In genomic region chr11:121064197-121064596, GRCm38 (mm10) we compare ENCODE assay signal across 17 mouse cellular contexts. TPM values are rescaled to one million over a fixed set of nuclear protein-coding genes. Genes with fewer than 3 reads are reported as not detected.
DNase-seq lines count a peak whose midpoint lies in the region; ATAC-seq and TF ChIP-seq lines count a peak whose summit lies in the region.
"Had no signal": no experiment of that assay in that cellular context is flagged by ENCODE, and none has a peak within 500 bp of the region (broad histone marks: within the 10 kb centered on the region; RNA-seq: fewer than 3 reads in every experiment).

No protein-coding gene starts in this region.

- WGBS in liver, embryonic 16.5 days (ENCODE audit: insufficient replicate concordance): 64% methylated on average over 3 of the region's 3 CpGs
- WGBS in liver, embryonic 11.5 days: 68% methylated on average over 3 of the region's 3 CpGs
- WGBS in liver, postnatal 0 days (ENCODE audit: insufficient replicate concordance): 62% methylated on average over 3 of the region's 3 CpGs

- no peaks in the 10 kb centered on the region for H3K36me3 ChIP-seq in liver, embryonic 16.5 days (ENCODE audit: control insufficient read depth, insufficient read depth)
- H3K36me3 ChIP-seq in liver, embryonic 11.5 days (ENCODE audit: control insufficient read depth, insufficient read depth, low read length): no peaks in the 10 kb centered on the region
- no peaks in the 10 kb centered on the region for H3K36me3 ChIP-seq in liver, postnatal 0 days (replicated peaks; ENCODE audit: insufficient read depth, low read length)
- H3K36me3 ChIP-seq: embryonic facial prominence, embryonic 15.5 days; heart, embryonic 12.5 days; limb, embryonic 10.5 days; neural tube, embryonic 13.5 days had no signal

- H3K9me3 ChIP-seq in liver, embryonic 16.5 days (replicated peaks; ENCODE audit: control insufficient read depth, low read length): no peaks in the 10 kb centered on the region
- no peaks in the 10 kb centered on the region for H3K9me3 ChIP-seq in liver, embryonic 11.5 days (ENCODE audit: control insufficient read depth, low read length)
- no peaks in the 10 kb centered on the region for H3K9me3 ChIP-seq in liver, postnatal 0 days (ENCODE audit: low read length)
- H3K9me3 ChIP-seq: embryonic facial prominence, embryonic 15.5 days; heart, embryonic 12.5 days; limb, embryonic 10.5 days; neural tube, embryonic 13.5 days had no signal

- H3K4me2 ChIP-seq in liver, embryonic 16.5 days (ENCODE audit: low read depth, low read length): no peak overlapping the region
- no peak overlapping the region for H3K4me2 ChIP-seq in liver, embryonic 11.5 days
- H3K4me2 ChIP-seq in liver, postnatal 0 days (ENCODE audit: low read depth, low read length): no peak overlapping the region; the same call in 1 of the 2 replicates
- H3K4me2 ChIP-seq: embryonic facial prominence, embryonic 15.5 days; heart, embryonic 12.5 days; neural tube, embryonic 13.5 days had no signal

- 0 out of 2 replicates have a peak overlapping the region, but pooled peaks have one; percentile 4 for H3K27ac ChIP-seq in gastrocnemius, adult 2 months
- no peak overlapping the region for H3K27ac ChIP-seq in liver, embryonic 16.5 days (ENCODE audit: low read length)
- no peak overlapping the region for H3K27ac ChIP-seq in liver, embryonic 11.5 days (ENCODE audit: low read depth, low read length)
- H3K27ac ChIP-seq in liver, postnatal 0 days (ENCODE audit: low read depth): no peak overlapping the region
- H3K27ac ChIP-seq: embryonic facial prominence, embryonic 15.5 days; limb, embryonic 10.5 days; neural tube, embryonic 13.5 days had no signal

- CTCF ChIA-PET in Patski (lab: Charles Lee): interaction anchor here (1.0 to 4.3 kb wide), 5 partner anchors 8 to 138 kb away, joined by 3 to 22 read pairs (median 3); no protein-coding TSS in a partner anchor

- in situ Hi-C loops in Patski (cut with MboI; ENCODE audit: low pct_unique_long_range_greater_than_20kb): loop anchor here (5.0 kb wide), 2 partner anchors 68 to 138 kb away; partner anchors contain the start of genes Hexdc and Ogfod3

- H3K4me3 ChIP-seq in gastrocnemius, adult 2 months: peak overlapping the region; percentile 30
- H3K4me3 ChIP-seq in liver, embryonic 16.5 days (ENCODE audit: low read depth, low read length): no peak overlapping the region
- H3K4me3 ChIP-seq in liver, embryonic 11.5 days (ENCODE audit: low read depth, low read length): no peak overlapping the region
- H3K4me3 ChIP-seq in liver, postnatal 0 days (ENCODE audit: low read depth, low read length): no peak overlapping the region
- H3K4me3 ChIP-seq: embryonic facial prominence, embryonic 15.5 days; heart, embryonic 12.5 days; limb, embryonic 10.5 days; neural tube, embryonic 13.5 days had no signal

- intact Hi-C loops in gastrocnemius, adult 2 months (cut with DNase I): no loop called here
- intact Hi-C loops in heart, postnatal 25 days (cut with DNase I): loop anchor here (5.0 kb wide), 2 partner anchors 58 to 138 kb away; partner anchors contain the start of genes Hexdc and Ogfod3

- TF ChIP-seq EP300 in liver, postnatal 0 days (IDR thresholded peaks at IDR 0.05; ENCODE audit: low read depth): no peak

- no peak for DNase-seq in gastrocnemius, adult 2 months
- DNase-seq in gastrocnemius, postnatal 25 days: no peak
- no peak for DNase-seq in liver, embryonic 11.5 days (ENCODE audit: low spot score)
- DNase-seq in Patski (ENCODE audit: low read depth, low spot score): no peak
- no peak for DNase-seq in liver, postnatal 0 days
- DNase-seq in right cerebral cortex, postnatal 25 days: no peak
- DNase-seq in heart, postnatal 25 days (ENCODE audit: low spot score): no peak
- DNase-seq: cerebellum, adult 9-10 months; right cerebral cortex, adult 18-20 months had no signal

- no peak overlapping the region for H3K9ac ChIP-seq in liver, embryonic 16.5 days (ENCODE audit: low read depth, low read length)
- no peak overlapping the region for H3K9ac ChIP-seq in liver, embryonic 11.5 days (ENCODE audit: low read depth, low read length)
- H3K9ac ChIP-seq in liver, postnatal 0 days (replicated peaks): no peak overlapping the region
- H3K9ac ChIP-seq: embryonic facial prominence, embryonic 15.5 days; heart, embryonic 12.5 days; neural tube, embryonic 13.5 days had no signal

- no peaks in the 10 kb centered on the region for H3K4me1 ChIP-seq in liver, embryonic 16.5 days (ENCODE audit: control insufficient read depth, low read depth, low read length)
- no peaks in the 10 kb centered on the region for H3K4me1 ChIP-seq in liver, embryonic 11.5 days (replicated peaks; ENCODE audit: control insufficient read depth, insufficient read depth, low read length)
- peaks cover 8% of the 10 kb centered on the region; the same call in 1 of the 2 replicates for H3K4me1 ChIP-seq in liver, postnatal 0 days (ENCODE audit: insufficient read depth)
- H3K4me1 ChIP-seq: heart, embryonic 12.5 days; neural tube, embryonic 13.5 days had no signal

- H3K27me3 ChIP-seq in liver, embryonic 16.5 days (ENCODE audit: control insufficient read depth, insufficient read depth, low read depth, low read length): no peaks in the 10 kb centered on the region
- H3K27me3 ChIP-seq in liver, embryonic 11.5 days (replicated peaks; ENCODE audit: control insufficient read depth, insufficient read depth, low read length): no peaks in the 10 kb centered on the region
- H3K27me3 ChIP-seq in Patski: no peaks in the 10 kb centered on the region
- H3K27me3 ChIP-seq in liver, postnatal 0 days (ENCODE audit: insufficient read depth, low read length): no peaks in the 10 kb centered on the region
- H3K27me3 ChIP-seq: embryonic facial prominence, embryonic 15.5 days; neural tube, embryonic 13.5 days had no signal

- ATAC-seq in liver, embryonic 16.5 days (ENCODE audit: low read depth): peak; percentile 27; the same call in 1 of the 2 replicates
- no peak for ATAC-seq in liver, embryonic 11.5 days (replicated peaks; ENCODE audit: low FRiP score)
- no peak for ATAC-seq in Patski
- ATAC-seq in liver, postnatal 0 days: peak; percentile 47

- TF ChIP-seq CTCF in gastrocnemius, adult 2 months (IDR thresholded peaks at IDR 0.05): peak; percentile 49
- peak; percentile 67 for TF ChIP-seq CTCF in Patski (IDR thresholded peaks at IDR 0.05)
- TF ChIP-seq CTCF in liver, postnatal 0 days (IDR thresholded peaks at IDR 0.05; ENCODE audit: low read depth): peak; percentile 67

- POLR2A ChIA-PET in Patski (lab: Charles Lee): no interaction called here

RNA-seq across cellular contexts. Expression of gene Sectm1b, which starts 0.8 kb away (rescaled TPM):
- total RNA-seq in gastrocnemius, adult 2 months (2021): not detected
- not detected for total RNA-seq in gastrocnemius, postnatal 25 days (2021)
- 0.05 and 0.22 TPM in 2 replicates for polyA plus RNA-seq in liver, embryonic 16.5 days (2015; fragmentation: Nextera tagmentation; extraction: Ambion mirVana)
- polyA plus RNA-seq in liver, embryonic 11.5 days (2014; fragmentation: Nextera tagmentation; extraction: Ambion mirVana): not detected in 2 replicates
- polyA plus RNA-seq in Patski (2021): 1.9 TPM
- polyA plus RNA-seq in liver, postnatal 0 days (2015; fragmentation: Nextera tagmentation; extraction: Ambion mirVana): 0.05 and 0.23 TPM in 2 replicates
- total RNA-seq in heart, postnatal 25 days (2021): not detected
- total RNA-seq: megakaryocyte-erythroid progenitor cell, adult 5-6 weeks had no signal
- polyA plus RNA-seq: heart, embryonic 12.5 days; limb, embryonic 10.5 days; neural tube, embryonic 13.5 days had no signal

RNA-seq across cellular contexts. Expression of gene Sectm1a, which starts 16.8 kb away (rescaled TPM):
- total RNA-seq in gastrocnemius, adult 2 months (2021): not detected
- total RNA-seq in gastrocnemius, postnatal 25 days (2021): not detected
- 0.89 and 1.8 TPM in 2 replicates for polyA plus RNA-seq in liver, embryonic 16.5 days (2015; fragmentation: Nextera tagmentation; extraction: Ambion mirVana)
- 0.32 and 0.86 TPM in 2 replicates for polyA plus RNA-seq in liver, embryonic 11.5 days (2014; fragmentation: Nextera tagmentation; extraction: Ambion mirVana)
- polyA plus RNA-seq in Patski (2021): 0.13 TPM
- 1.7 and 2.0 TPM in 2 replicates for polyA plus RNA-seq in liver, postnatal 0 days (2015; fragmentation: Nextera tagmentation; extraction: Ambion mirVana)
- total RNA-seq in heart, postnatal 25 days (2021): not detected
- total RNA-seq: megakaryocyte-erythroid progenitor cell, adult 5-6 weeks had no signal
- polyA plus RNA-seq: heart, embryonic 12.5 days; limb, embryonic 10.5 days; neural tube, embryonic 13.5 days had no signal

RNA-seq across cellular contexts. Expression of gene Cd7, which starts 25.0 kb away (rescaled TPM):
- not detected for total RNA-seq in gastrocnemius, adult 2 months (2021)
- not detected for total RNA-seq in gastrocnemius, postnatal 25 days (2021)
- polyA plus RNA-seq in liver, embryonic 16.5 days (2015; fragmentation: Nextera tagmentation; extraction: Ambion mirVana): 1.3 and 1.6 TPM in 2 replicates
- polyA plus RNA-seq in liver, embryonic 11.5 days (2014; fragmentation: Nextera tagmentation; extraction: Ambion mirVana): 0.18 TPM in 2 replicates
- polyA plus RNA-seq in Patski (2021): not detected
- polyA plus RNA-seq in liver, postnatal 0 days (2015; fragmentation: Nextera tagmentation; extraction: Ambion mirVana): 3.2 and 3.3 TPM in 2 replicates
- total RNA-seq in heart, postnatal 25 days (2021): under 1 TPM; 0.28 to 0.57 TPM
- polyA plus RNA-seq: heart, embryonic 12.5 days; limb, embryonic 10.5 days had no signal

RNA-seq across cellular contexts. Expression of gene Tex19.2, which starts 54.3 kb away (rescaled TPM):
- total RNA-seq in gastrocnemius, adult 2 months (2021): not detected
- not detected for total RNA-seq in gastrocnemius, postnatal 25 days (2021)
- polyA plus RNA-seq in liver, embryonic 16.5 days (2015; fragmentation: Nextera tagmentation; extraction: Ambion mirVana): 0.05 TPM in 1 of 2 replicates, not detected in the other
- 0.29 TPM in 1 of 2 replicates, not detected in the other for polyA plus RNA-seq in liver, embryonic 11.5 days (2014; fragmentation: Nextera tagmentation; extraction: Ambion mirVana)
- not detected for polyA plus RNA-seq in Patski (2021)
- 0.05 TPM in 1 of 2 replicates, not detected in the other for polyA plus RNA-seq in liver, postnatal 0 days (2015; fragmentation: Nextera tagmentation; extraction: Ambion mirVana)
- total RNA-seq in heart, postnatal 25 days (2021): not detected
- total RNA-seq: megakaryocyte-erythroid progenitor cell, adult 5-6 weeks had no signal
- polyA plus RNA-seq: embryonic facial prominence, embryonic 15.5 days; heart, embryonic 12.5 days; intestine, embryonic 14.5 days; limb, embryonic 10.5 days; neural tube, embryonic 13.5 days; stomach, embryonic 16.5 days had no signal

Comparison
In these comparisons a context has a peak if more than half of its experiments do, and no peak if none do; other contexts are left out.
1. ATAC-seq: peak in liver, embryonic 16.5 days (single experiment) and liver, postnatal 0 days (single experiment); none in liver, embryonic 11.5 days (single experiment) and Patski (single experiment).
2. Peak in every context shown above with its lines, with median percentiles within 50 percentile points of each other: CTCF ChIP-seq.